Mouse (Mus musculus) C2C12 (cell line): ENCODE measurements around the gene Glra1.

Experiments used
- CEBPB ChIP-seq: IDR thresholded peaks from one replicate; pipeline ENCODE4 v1.6.1; 2011; ENCODE audit warnings: low read depth, mild to moderate bottlenecking, control low read depth, moderate library complexity
- CTCF ChIP-seq: IDR thresholded peaks from one replicate; pipeline ENCODE4 v1.5.1; 2011; ENCODE audit not compliant: control insufficient read depth, insufficient read depth, insufficient read length
- FOSL1 ChIP-seq: IDR thresholded peaks from one replicate; pipeline ENCODE4 v1.8.0; 2011; ENCODE audit warnings: mild to moderate bottlenecking, low read length; ENCODE audit not compliant: poor library complexity, insufficient read depth, severe bottlenecking
- MAX ChIP-seq: IDR thresholded peaks from one replicate; pipeline ENCODE4 v1.6.1; 2011; ENCODE audit warnings: mild to moderate bottlenecking, control low read depth
- MYOD1 ChIP-seq: IDR thresholded peaks from one replicate; pipeline ENCODE4 v1.6.1; 2011; ENCODE audit warnings: low read depth; ENCODE audit not compliant: control insufficient read depth, insufficient read length
- MYOG ChIP-seq: IDR thresholded peaks from one replicate; pipeline ENCODE4 v1.6.1; 2011; ENCODE audit not compliant: control insufficient read depth, insufficient read length; ENCODE audit errors: extremely low read depth
- USF1 ChIP-seq: IDR thresholded peaks from one replicate; pipeline ENCODE4 v1.6.1; 2011; ENCODE audit warnings: low read depth, mild to moderate bottlenecking, control low read depth, moderate library complexity

DNA sequence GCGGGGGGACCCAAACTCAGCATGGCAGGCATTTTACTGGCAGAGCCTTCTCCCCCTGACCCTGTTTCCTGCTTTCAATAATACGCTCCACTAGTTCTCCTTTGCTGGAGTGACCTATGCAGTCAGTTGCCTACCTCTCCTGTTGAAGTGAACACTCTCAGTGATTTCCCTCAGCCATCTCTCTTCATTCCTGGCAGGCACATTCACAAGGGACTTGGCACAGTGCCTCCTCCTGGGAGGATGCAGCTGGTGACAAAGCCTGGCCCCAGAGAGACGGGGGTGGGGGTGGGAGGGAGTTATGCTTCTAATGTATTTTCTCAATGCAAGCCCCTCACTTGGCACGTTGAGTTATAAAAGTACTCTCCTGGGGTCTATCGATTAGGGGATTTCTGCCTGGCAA is 74.6 kb downstream of the Glra1 start:
- TF ChIP-seq CTCF (no peak), USF1 (no peak), MYOG (no peak), MAX (no peak), MYOD1 (no peak), CEBPB (no peak), FOSL1 (no peak)
